Mouse (Mus musculus) cerebellum, adult 2 months (tissue): ENCODE results near the gene Rnf43.

ENCODE experiments used
- CTCF ChIP-seq: fragments of 200-500 bp; IDR thresholded peaks from 2 replicates; pipeline ENCODE4 v1.5.1; 2011; ENCODE audit warnings: low read depth, mild to moderate bottlenecking, control low read depth, low read length, moderate library complexity, borderline replicate concordance; ENCODE audit not compliant: insufficient read depth
- POLR2A ChIP-seq: fragments of 200-500 bp; IDR thresholded peaks from 2 replicates; pipeline ENCODE4 v1.6.1; 2011; ENCODE audit warnings: low read length, control low read depth, borderline replicate concordance; ENCODE audit not compliant: insufficient read depth

GRCm38 (mm10) chr11:87737175-87737740 is 74.7 kb downstream of the Rnf43 start, which contains the start of gene Supt4a:
- TF ChIP-seq CTCF (no peak), POLR2A (peak; percentile 89)
